Mouse (Mus musculus): ENCODE results near the gene Tex30.

DNA sequence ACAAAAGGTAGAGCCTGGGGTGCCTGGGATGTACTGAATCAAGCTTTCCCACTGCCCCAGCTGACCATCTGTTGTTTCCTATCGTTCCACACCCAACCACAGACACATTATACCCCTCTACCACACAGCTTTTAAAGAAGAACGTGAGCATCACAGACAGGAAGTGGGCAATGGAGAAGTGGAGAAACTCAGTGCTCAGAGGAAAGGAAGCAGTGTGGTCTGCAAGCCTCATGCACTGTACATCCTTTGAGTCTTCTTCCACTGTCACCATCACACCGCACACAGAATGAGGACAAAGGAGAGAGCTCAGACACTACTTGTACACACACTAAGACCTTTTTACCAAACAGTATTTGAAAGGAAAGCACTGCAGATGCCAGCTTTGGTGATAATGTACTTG lies 20.0 kb upstream of the Tex30 start:
- TF ChIP-seq CTCF (IDR thresholded peaks at IDR 0.05; ENCODE audit: low read depth, low read length) (no peak), TAL1 (conservative IDR thresholded peaks at IDR 0.05; ENCODE audit: low read depth, low read length) (no peak), GATA2 (IDR thresholded peaks at IDR 0.05; ENCODE audit: borderline replicate concordance, low read depth, low read length) (no peak), GATA1 (IDR thresholded peaks at IDR 0.05; ENCODE audit: borderline replicate concordance, low read length) (no peak), POLR2AphosphoS5 (IDR thresholded peaks at IDR 0.05; ENCODE audit: insufficient replicate concordance, low read depth, low read length) (no peak)
